Mouse (Mus musculus): ENCODE measurements around the gene Nolc1. TPM values are rescaled to one million over a fixed set of nuclear protein-coding genes. Genes with fewer than 3 reads are reported as not detected.

Nolc1 gene
- total and polyA plus RNA-seq, 3 experiments = 88.0 to 333 (median 96.0) TPM

GRCm38 (mm10) chr19:46043380-46043779 is 32.3 kb upstream of the Nolc1 start:
- dilution Hi-C loops (cut with MboI; ENCODE audit: extremely low pct_ligation_motif_present, extremely low pct_unique_long_range_greater_than_20kb, low sequenced_read_pairs) = no loop called here
- H3K4me1 ChIP-seq (ENCODE audit: control insufficient read depth in 1 of 2, insufficient read depth in 2 of 2) = peaks cover 4 to 35% of the 10 kb centered on the region in 2 experiments
- H3K9ac ChIP-seq (ENCODE audit: insufficient read depth, low read depth) = peak overlapping the region; percentile 81

GRCm38 (mm10) chr19:46044271-46044992 is 31.2 kb upstream of the Nolc1 start, which contains the start of gene Pprc1:
TSS of gene Pprc1 (plus strand) at chr19:46044886.
- Histone ChIP-seq H3K9me3 (replicated peaks; ENCODE audit: low read length) (no peaks in the 10 kb centered on the region), H3K9ac (ENCODE audit: insufficient read depth, low read depth) (peak within 1 kb of the TSS; percentile 81), H3K4me3 (replicated peaks in 1 of 3; ENCODE audit: low read depth in 2 of 3, low read length in 2 of 3, poor library complexity in 1 of 3) (peak within 1 kb of the TSS; percentile 61 to 91 (median 84)), H3K27me3 (replicated peaks) (peaks cover 26% of the 10 kb centered on the region), H3K4me1 (ENCODE audit: control insufficient read depth in 1 of 2, insufficient read depth in 2 of 2) (peaks cover 2 to 32% of the 10 kb centered on the region in 2 experiments; a peak in 3 of 4 replicates), H3K36me3 (replicated peaks in 1 of 2; ENCODE audit: control insufficient read depth in 1 of 2, insufficient read depth in 1 of 2, low read length in 1 of 2) (no peaks in the 10 kb centered on the region), H3K4me2 (ENCODE audit: insufficient read depth, low read depth, poor library complexity, severe bottlenecking) (peak within 1 kb of the TSS; percentile 96), H3K27ac (ENCODE audit: insufficient read depth, low read depth) (peak within 1 kb of the TSS; percentile 27), H3K79me2 (replicated peaks; ENCODE audit: control insufficient read depth, extremely low read depth, insufficient read depth, poor library complexity, severe bottlenecking) (peaks cover 33% of the 10 kb centered on the region)
- peak; percentile 58 for DNase-seq (ENCODE audit: extremely low read depth)
- in situ Hi-C loops (cut with MboI; ENCODE audit: low pct_ligation_motif_present, low pct_unique_long_range_greater_than_20kb, low sequenced_read_pairs) = no loop called here
- TF ChIP-seq TBP (conservative IDR thresholded peaks at IDR 0.05; ENCODE audit: low read depth, low read length) = 0 out of 2 replicates have a peak, but pooled peaks have one; percentile 30
- no peak for TF ChIP-seq ELF1 (IDR thresholded peaks at IDR 0.05; ENCODE audit: low read depth, low read length)
- 0 out of 2 replicates have a peak, but pooled peaks have one; percentile 13 for TF ChIP-seq BHLHE40 (IDR thresholded peaks at IDR 0.05; ENCODE audit: low read depth, low read length)
- peak; percentile 43; the same call in 1 of the 2 replicates for TF ChIP-seq HCFC1 (IDR thresholded peaks at IDR 0.05; ENCODE audit: low read depth, low read length)
- TF ChIP-seq SIN3A (IDR thresholded peaks at IDR 0.05; ENCODE audit: low read length) = no peak; the same call in 1 of the 2 replicates
- no peak for TF ChIP-seq POLR2AphosphoS2 (IDR thresholded peaks at IDR 0.05; ENCODE audit: low read depth, low read length)
- 0 out of 2 replicates have a peak, but pooled peaks have one; percentile 7 for TF ChIP-seq IRF4 (IDR thresholded peaks at IDR 0.05; ENCODE audit: low read depth, low read length)
- TF ChIP-seq MAFK (IDR thresholded peaks at IDR 0.05; ENCODE audit: insufficient replicate concordance, low read length) = no peak
- peak; percentile 53; the same call in 1 of the 2 replicates for TF ChIP-seq MAZ (IDR thresholded peaks at IDR 0.05; ENCODE audit: low read depth, low read length)
- dilution Hi-C loops (cut with MboI; ENCODE audit: extremely low pct_ligation_motif_present, extremely low pct_unique_long_range_greater_than_20kb, low sequenced_read_pairs) = no loop called here

More at GRCm38 (mm10) chr19:46043380-46043779, 32.3 kb upstream of the Nolc1 start:
- H3K36me3 ChIP-seq (replicated peaks in 1 of 2; ENCODE audit: control insufficient read depth in 1 of 2, insufficient read depth in 1 of 2, low read length in 1 of 2) = no peaks in the 10 kb centered on the region
- peaks cover 26% of the 10 kb centered on the region for H3K27me3 ChIP-seq (replicated peaks)
- in situ Hi-C loops (cut with MboI; ENCODE audit: low pct_ligation_motif_present, low pct_unique_long_range_greater_than_20kb, low sequenced_read_pairs) = no loop called here
- TF ChIP-seq MAFK (IDR thresholded peaks at IDR 0.05; ENCODE audit: insufficient replicate concordance, low read length) = no peak
- TF ChIP-seq JUN (IDR thresholded peaks at IDR 0.05; ENCODE audit: insufficient read depth, low read depth, low read length) = no peak
- TF ChIP-seq SIN3A (IDR thresholded peaks at IDR 0.05; ENCODE audit: low read length) = peak; percentile 11; the same call in 1 of the 2 replicates
- TF ChIP-seq MXI1 (IDR thresholded peaks at IDR 0.05; ENCODE audit: low read depth, low read length) = no peak
- no peak for TF ChIP-seq MAZ (IDR thresholded peaks at IDR 0.05; ENCODE audit: low read depth, low read length)
- peak; percentile 50 for TF ChIP-seq BHLHE40 (IDR thresholded peaks at IDR 0.05; ENCODE audit: low read depth, low read length)
- no peak for TF ChIP-seq KAT2A (IDR thresholded peaks at IDR 0.05; ENCODE audit: insufficient replicate concordance, low read length)
- peak; percentile 60 for TF ChIP-seq USF1 (IDR thresholded peaks at IDR 0.05; ENCODE audit: low read depth, low read length)
- TF ChIP-seq NRF1 (IDR thresholded peaks at IDR 0.05; ENCODE audit: low read depth, low read length) = no peak
- 0 out of 2 replicates have a peak, but pooled peaks have one; percentile 20 for TF ChIP-seq MAX (IDR thresholded peaks at IDR 0.05; ENCODE audit: low read length)
- no peak for TF ChIP-seq EP300 (IDR thresholded peaks at IDR 0.05; ENCODE audit: low read length)
- 0 out of 2 replicates have a peak, but pooled peaks have one; percentile 15 for TF ChIP-seq USF2 (conservative IDR thresholded peaks at IDR 0.05; ENCODE audit: low read depth, low read length)
- DNase-seq (ENCODE audit: extremely low read depth) = no peak
- peak overlapping the region; percentile 12; the same call in 1 of the 2 replicates for H3K27ac ChIP-seq (ENCODE audit: insufficient read depth, low read depth)
- H3K4me2 ChIP-seq (ENCODE audit: insufficient read depth, low read depth, poor library complexity, severe bottlenecking) = peak overlapping the region; percentile 89
- no peaks in the 10 kb centered on the region for H3K9me3 ChIP-seq (replicated peaks; ENCODE audit: low read length)
- peaks cover 43% of the 10 kb centered on the region for H3K79me2 ChIP-seq (replicated peaks; ENCODE audit: control insufficient read depth, extremely low read depth, insufficient read depth, poor library complexity, severe bottlenecking)
- peak overlapping the region; percentile 10 to 84 (median 25) for H3K4me3 ChIP-seq (replicated peaks in 1 of 3; ENCODE audit: low read depth in 2 of 3, low read length in 2 of 3, poor library complexity in 1 of 3)

Measured in CH12.LX (cell line).